Mouse (Mus musculus): ENCODE data around the gene Adcy6. TPM values are rescaled to one million over a fixed set of nuclear protein-coding genes. Genes with fewer than 3 reads are reported as not detected.
A peak's percentile ranks its signal among the peaks of the same experiment; 100 is the strongest.

The Adcy6 gene
- total RNA-seq, 1 experiment = 15.3 TPM

DNA sequence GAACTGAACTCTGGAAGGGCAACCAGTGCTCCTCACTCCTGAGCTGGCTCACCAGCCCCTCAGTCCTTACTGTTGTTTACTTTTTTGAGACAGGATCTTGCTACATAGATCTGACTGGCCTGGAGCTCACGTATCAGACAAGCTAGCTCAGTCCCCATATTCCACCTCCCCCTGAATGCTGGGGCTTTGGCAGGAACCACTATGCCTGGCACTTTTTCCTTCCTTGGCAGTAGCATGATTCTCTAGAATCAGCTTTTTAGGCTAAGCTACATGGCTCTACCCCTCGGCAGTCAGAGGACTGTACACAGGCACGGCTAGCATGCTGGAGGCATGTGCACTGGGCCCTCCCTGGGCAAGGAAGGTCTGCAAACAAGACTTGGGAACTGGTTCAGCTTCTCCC is 38.2 kb upstream of the Adcy6 start:
- H3K9ac ChIP-seq (ENCODE audit: insufficient read depth, low read depth, low read length, poor library complexity, severe bottlenecking) = no peak overlapping the region
- peaks cover 84% of the 10 kb centered on the region for H3K36me3 ChIP-seq (ENCODE audit: control insufficient read depth, insufficient read depth, low read length, poor library complexity, severe bottlenecking)
- in situ Hi-C loops (cut with MboI; ENCODE audit: low sequenced_read_pairs in 2 of 2, unreplicated experiment in 2 of 2) = no loop called here
- H3K27ac ChIP-seq (ENCODE audit: insufficient read depth, low read depth, low read length, poor library complexity, severe bottlenecking) = no peak overlapping the region
- no peaks in the 10 kb centered on the region for H3K9me3 ChIP-seq (ENCODE audit: control insufficient read depth, insufficient read depth, low read depth, low read length)
- TF ChIP-seq ZNF384 (IDR thresholded peaks at IDR 0.05; ENCODE audit: low read depth, low read length) (no peak), CHD2 (IDR thresholded peaks at IDR 0.05; ENCODE audit: low read depth, low read length) (no peak), HCFC1 (IDR thresholded peaks at IDR 0.05; ENCODE audit: borderline replicate concordance, insufficient read depth, low read length) (no peak), MAFK (IDR thresholded peaks at IDR 0.05; ENCODE audit: insufficient read depth, low read depth, low read length) (no peak)
- no peak overlapping the region for H3K4me3 ChIP-seq (ENCODE audit: insufficient read depth in 1 of 2, low read depth in 1 of 2, low read length in 2 of 2, poor library complexity in 1 of 2, severe bottlenecking in 1 of 2)
- H3K4me1 ChIP-seq (ENCODE audit: control insufficient read depth in 2 of 2, insufficient read depth in 2 of 2, low read length in 2 of 2, poor library complexity in 1 of 2) = peaks cover 0 to 8% of the 10 kb centered on the region in 2 experiments; a peak in 1 of 4 replicates
- no peak for DNase-seq (ENCODE audit: low read depth, low spot score)

GRCm38 (mm10) chr15:98647308-98647707 is 37.4 kb upstream of the Adcy6 start:
- peaks cover 0 to 8% of the 10 kb centered on the region in 2 experiments; a peak in 1 of 4 replicates for H3K4me1 ChIP-seq (ENCODE audit: control insufficient read depth in 2 of 2, insufficient read depth in 2 of 2, low read length in 2 of 2, poor library complexity in 1 of 2)
- no peak for DNase-seq (ENCODE audit: low read depth, low spot score)
- in situ Hi-C loops (cut with MboI; ENCODE audit: low sequenced_read_pairs in 2 of 2, unreplicated experiment in 2 of 2) = no loop called here
- peaks cover 84% of the 10 kb centered on the region for H3K36me3 ChIP-seq (ENCODE audit: control insufficient read depth, insufficient read depth, low read length, poor library complexity, severe bottlenecking)
- no peaks in the 10 kb centered on the region for H3K9me3 ChIP-seq (ENCODE audit: control insufficient read depth, insufficient read depth, low read depth, low read length)
- no peak overlapping the region for H3K4me3 ChIP-seq (ENCODE audit: insufficient read depth in 1 of 2, low read depth in 1 of 2, low read length in 2 of 2, poor library complexity in 1 of 2, severe bottlenecking in 1 of 2)
- TF ChIP-seq MAFK (IDR thresholded peaks at IDR 0.05; ENCODE audit: insufficient read depth, low read depth, low read length) = no peak
- TF ChIP-seq ZC3H11A (IDR thresholded peaks at IDR 0.05; ENCODE audit: borderline replicate concordance, low read depth, low read length) = no peak
- no peak for TF ChIP-seq ZNF384 (IDR thresholded peaks at IDR 0.05; ENCODE audit: low read depth, low read length)
- TF ChIP-seq CHD2 (IDR thresholded peaks at IDR 0.05; ENCODE audit: low read depth, low read length) = no peak
- TF ChIP-seq HCFC1 (IDR thresholded peaks at IDR 0.05; ENCODE audit: borderline replicate concordance, insufficient read depth, low read length) = no peak
- H3K9ac ChIP-seq (ENCODE audit: insufficient read depth, low read depth, low read length, poor library complexity, severe bottlenecking) = no peak overlapping the region
- H3K27ac ChIP-seq (ENCODE audit: insufficient read depth, low read depth, low read length, poor library complexity, severe bottlenecking) = no peak overlapping the region

GRCm38 (mm10) chr15:98646737-98647136 is 36.9 kb upstream of the Adcy6 start:
- no peak for DNase-seq (ENCODE audit: low read depth, low spot score)
- Histone ChIP-seq H3K4me3 (ENCODE audit: insufficient read depth in 1 of 2, low read depth in 1 of 2, low read length in 2 of 2, poor library complexity in 1 of 2, severe bottlenecking in 1 of 2) (no peak overlapping the region), H3K36me3 (ENCODE audit: control insufficient read depth, insufficient read depth, low read length, poor library complexity, severe bottlenecking) (peaks cover 84% of the 10 kb centered on the region), H3K9me3 (ENCODE audit: control insufficient read depth, insufficient read depth, low read depth, low read length) (no peaks in the 10 kb centered on the region), H3K27ac (ENCODE audit: insufficient read depth, low read depth, low read length, poor library complexity, severe bottlenecking) (no peak overlapping the region), H3K4me1 (ENCODE audit: control insufficient read depth in 2 of 2, insufficient read depth in 2 of 2, low read length in 2 of 2, poor library complexity in 1 of 2) (peaks cover 0 to 14% of the 10 kb centered on the region in 2 experiments; a peak in 1 of 4 replicates), H3K9ac (ENCODE audit: insufficient read depth, low read depth, low read length, poor library complexity, severe bottlenecking) (no peak overlapping the region)
- TF ChIP-seq ZNF384 (IDR thresholded peaks at IDR 0.05; ENCODE audit: low read depth, low read length) = no peak
- TF ChIP-seq CHD2 (IDR thresholded peaks at IDR 0.05; ENCODE audit: low read depth, low read length) = no peak
- no peak for TF ChIP-seq HCFC1 (IDR thresholded peaks at IDR 0.05; ENCODE audit: borderline replicate concordance, insufficient read depth, low read length)
- TF ChIP-seq ZC3H11A (IDR thresholded peaks at IDR 0.05; ENCODE audit: borderline replicate concordance, low read depth, low read length) = no peak
- no peak for TF ChIP-seq MAFK (IDR thresholded peaks at IDR 0.05; ENCODE audit: insufficient read depth, low read depth, low read length)
- in situ Hi-C loops (cut with MboI; ENCODE audit: low sequenced_read_pairs in 2 of 2, unreplicated experiment in 2 of 2) = no loop called here

DNA sequence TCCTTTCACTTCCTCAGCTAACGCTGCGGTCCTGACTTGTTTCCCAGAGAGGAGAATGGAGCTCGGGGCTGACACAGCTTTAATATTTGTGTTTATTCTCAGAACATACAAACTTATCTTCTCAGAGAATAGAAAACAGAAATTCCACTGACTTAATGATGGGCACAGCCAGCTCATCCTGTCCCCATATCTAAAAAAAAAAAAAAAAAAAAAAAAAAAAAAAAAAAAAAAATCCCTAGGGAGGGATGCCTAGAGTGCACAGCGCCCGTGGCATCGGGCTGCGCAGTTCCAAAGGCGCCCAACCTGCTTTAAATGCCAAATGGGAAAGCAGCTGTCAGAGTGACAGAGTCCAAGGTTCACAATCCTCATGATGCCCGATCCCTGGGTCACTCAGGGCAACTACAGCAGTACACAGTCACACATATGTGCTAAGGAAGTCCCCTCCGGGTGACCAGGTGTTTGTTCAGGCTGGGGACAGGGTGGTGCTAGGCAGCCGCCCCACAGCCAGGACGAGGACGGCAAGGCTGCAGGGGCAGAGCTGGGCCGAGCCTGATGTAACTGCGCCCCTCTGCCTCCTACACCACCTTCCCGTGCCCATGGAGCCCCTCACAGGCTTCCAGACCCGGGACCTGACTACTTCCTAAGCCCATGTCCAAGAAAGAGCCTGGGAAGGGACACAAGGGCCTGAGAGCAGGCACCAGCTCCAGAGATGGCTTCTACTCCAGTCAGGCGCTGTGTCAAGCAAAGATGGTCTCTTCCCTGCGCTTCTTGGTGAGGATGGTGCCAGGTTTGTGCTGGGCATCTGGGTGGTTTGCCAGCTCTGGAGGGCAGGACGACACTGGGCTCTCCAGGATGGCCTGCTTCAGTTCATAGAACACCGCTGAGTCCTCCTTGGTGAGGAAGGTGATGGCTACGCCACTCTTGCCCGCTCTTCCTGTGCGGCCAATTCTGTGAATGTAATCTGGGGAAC is 35.5 kb upstream of the Adcy6 start:
- Histone ChIP-seq H3K4me3 (ENCODE audit: insufficient read depth in 1 of 2, low read depth in 1 of 2, low read length in 2 of 2, poor library complexity in 1 of 2, severe bottlenecking in 1 of 2) (no peak overlapping the region), H3K9me3 (ENCODE audit: control insufficient read depth, insufficient read depth, low read depth, low read length) (no peaks in the 10 kb centered on the region), H3K9ac (ENCODE audit: insufficient read depth, low read depth, low read length, poor library complexity, severe bottlenecking) (no peak overlapping the region), H3K4me1 (ENCODE audit: control insufficient read depth in 2 of 2, insufficient read depth in 2 of 2, low read length in 2 of 2, poor library complexity in 1 of 2) (peaks cover 3 to 27% of the 10 kb centered on the region in 2 experiments; a peak in 3 of 4 replicates), H3K36me3 (ENCODE audit: control insufficient read depth, insufficient read depth, low read length, poor library complexity, severe bottlenecking) (peaks cover 82% of the 10 kb centered on the region), H3K27ac (ENCODE audit: insufficient read depth, low read depth, low read length, poor library complexity, severe bottlenecking) (no peak overlapping the region)
- DNase-seq (ENCODE audit: low read depth, low spot score) = no peak
- in situ Hi-C loops (cut with MboI; ENCODE audit: low sequenced_read_pairs in 2 of 2, unreplicated experiment in 2 of 2) = no loop called here
- TF ChIP-seq ZNF384 (IDR thresholded peaks at IDR 0.05; ENCODE audit: low read depth, low read length) (peak; percentile 87), ZC3H11A (IDR thresholded peaks at IDR 0.05; ENCODE audit: borderline replicate concordance, low read depth, low read length) (no peak), MAFK (IDR thresholded peaks at IDR 0.05; ENCODE audit: insufficient read depth, low read depth, low read length) (no peak)
